Mouse (Mus musculus) neural tube, embryonic 12.5 days (tissue): ENCODE results near the gene Marveld1. TPM values are rescaled to one million over a fixed set of nuclear protein-coding genes. Genes with fewer than 3 reads are reported as not detected.

Experiments
- ATAC-seq: fragments of 200-750 bp; cut with Nextera tagmentation; 2 replicates; pipeline ENCODE4 v1.8.0; 2017; ENCODE audit warnings: low read depth, mild to moderate bottlenecking, moderate TSS enrichment, moderate library complexity; ENCODE audit not compliant: low FRiP score
- H3K27ac ChIP-seq: fragments of 300-500 bp; sonication (generic); 2 replicates; pipeline ENCODE4 v1.5.1; 2016
- H3K27me3 ChIP-seq: fragments of 300-500 bp; sonication (generic); replicated peaks from 2 replicates; pipeline ENCODE4 v1.6.1; 2016; ENCODE audit warnings: mild to moderate bottlenecking
- H3K36me3 ChIP-seq: fragments of 300-500 bp; sonication (generic); 2 replicates; pipeline ENCODE4 v1.6.1; 2016; ENCODE audit warnings: mild to moderate bottlenecking
- H3K4me1 ChIP-seq: fragments of 300-500 bp; sonication (generic); 2 replicates; pipeline ENCODE4 v1.6.1; 2016
- H3K4me2 ChIP-seq: fragments of 300-500 bp; sonication (generic); replicated peaks from 2 replicates; pipeline ENCODE4 v1.6.1; 2016; ENCODE audit warnings: mild to moderate bottlenecking
- H3K4me3 ChIP-seq: fragments of 300-500 bp; sonication (generic); 2 replicates; pipeline ENCODE4 v1.5.1; 2016
- H3K9ac ChIP-seq: fragments of 300-500 bp; sonication (generic); 2 replicates; pipeline ENCODE4 v1.6.1; 2016; ENCODE audit warnings: mild to moderate bottlenecking
- H3K9me3 ChIP-seq: fragments of 300-500 bp; sonication (generic); 2 replicates; pipeline ENCODE4 v1.6.1; 2016; ENCODE audit warnings: mild to moderate bottlenecking
- WGBS: fragments of 180-500 bp; shearing (Covaris S2); methylation state at CpG from one replicate; pipeline ENCODE4 v1.1.7; 2016; 5-methylcytosine and 5-hydroxymethylcytosine counted together
- polyA plus RNA-seq: library from polyadenylated mRNA; unstranded; fragments of >200 nt; fragmentation: Nextera tagmentation; extraction: Ambion mirVana; gene quantifications from 2 replicates; pipeline ENCODE4 v1.2.1, GENCODE M21; 2016

Gene Marveld1
- polyA plus RNA-seq, 1 experiment from 2014 or later = 12.1 TPM

DNA sequence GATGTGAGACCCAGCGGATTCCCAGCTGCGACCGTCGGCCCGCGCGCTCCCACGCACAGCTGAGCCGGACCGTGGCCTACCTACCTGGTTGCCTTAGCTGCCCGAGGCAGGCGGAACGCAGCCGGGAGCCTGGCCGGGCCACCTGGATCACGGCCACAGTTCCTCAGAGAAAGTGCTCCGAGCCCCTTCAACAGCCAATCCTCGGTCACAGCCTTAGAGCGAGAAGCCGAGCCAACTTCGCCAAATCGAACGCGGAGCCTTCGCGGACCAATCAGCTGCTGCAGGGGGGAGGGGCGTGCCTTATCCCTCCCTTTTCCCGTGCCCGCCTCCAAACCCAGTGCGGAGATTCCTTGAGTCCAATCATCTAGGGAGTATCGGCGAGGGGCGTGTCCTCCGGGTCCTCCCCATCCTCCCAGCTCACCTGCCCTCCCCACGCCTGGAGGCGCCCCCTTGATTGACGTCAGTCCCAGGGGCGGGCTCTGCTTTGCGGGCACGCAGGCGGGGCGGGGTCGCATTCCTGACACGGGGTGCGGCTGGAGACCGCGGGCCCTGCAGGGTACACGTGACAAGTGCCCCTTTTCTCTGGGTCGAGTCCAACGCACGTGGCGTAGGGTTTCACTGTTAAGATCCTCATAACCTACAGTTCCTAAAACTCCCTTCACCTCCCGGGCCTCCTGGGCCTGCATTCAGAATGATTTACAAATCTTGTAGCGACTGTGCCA is 18.3 kb upstream of the Marveld1 start, which contains the start of gene Avpi1:
TSS of gene Avpi1 (minus strand) at position 273 of the 722 bp plus-strand sequence.
- ATAC-seq = peak; percentile 95
- WGBS = under 1% methylated on average over 54 of the region's 54 CpGs
- peaks cover 7% of the 10 kb centered on the region; the same call in 1 of the 2 replicates for H3K36me3 ChIP-seq
- no peaks in the 10 kb centered on the region for H3K9me3 ChIP-seq
- H3K4me2 ChIP-seq = peak within 1 kb of the TSS; percentile 93
- H3K4me3 ChIP-seq = peak within 1 kb of the TSS; percentile 49
- H3K27me3 ChIP-seq = 0 out of 2 replicates have a peak, but pooled peaks cover 4% of the 10 kb centered on the region
- peaks cover 21% of the 10 kb centered on the region for H3K4me1 ChIP-seq
- peak within 1 kb of the TSS; percentile 52 for H3K9ac ChIP-seq
- H3K27ac ChIP-seq = no peak within 1 kb of the TSS

DNA sequence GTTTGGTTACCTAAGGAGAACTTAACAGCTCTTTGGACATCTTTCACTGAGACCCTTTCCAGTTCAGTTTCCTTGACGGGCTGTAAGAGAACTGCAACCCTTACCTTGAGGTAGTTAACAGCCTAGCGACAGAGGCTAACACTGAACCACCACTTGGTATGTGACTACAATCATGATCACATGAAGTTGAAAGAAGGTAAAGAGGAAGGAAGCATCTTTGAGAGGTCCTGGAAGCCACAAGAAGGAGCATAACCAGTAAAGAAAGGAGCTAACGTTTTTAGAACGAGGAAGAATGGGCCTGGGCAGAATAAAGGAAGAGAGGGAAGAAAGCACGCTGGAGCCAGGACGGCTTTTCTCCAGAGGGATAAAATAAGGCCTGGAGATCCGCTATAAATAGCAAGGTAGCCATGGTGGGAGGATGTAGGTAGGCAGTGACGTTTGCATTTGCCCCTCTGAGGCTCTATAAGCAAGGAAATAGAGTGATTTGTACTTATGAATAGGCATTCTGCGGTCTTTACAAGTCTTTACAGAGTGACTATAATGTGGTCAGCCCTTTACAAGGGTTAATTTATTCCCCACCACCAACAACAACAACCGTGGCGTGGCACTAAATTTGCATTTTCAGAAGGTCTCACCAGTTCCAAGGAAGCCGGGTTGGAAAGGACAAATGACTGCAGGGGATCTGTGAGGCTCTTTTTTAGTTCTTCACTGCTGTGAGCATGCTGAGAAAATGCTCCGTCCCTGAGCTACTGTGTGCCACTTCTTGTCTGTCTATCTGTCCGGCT is 17.5 kb upstream of the Marveld1 start:
- H3K4me3 ChIP-seq = peak overlapping the region; percentile 49; the same call in 1 of the 2 replicates
- H3K27ac ChIP-seq = no peak overlapping the region
- 12% methylated on average over 14 of the region's 14 CpGs for whole genome bisulfite sequencing
- 0 out of 2 replicates have a peak, but pooled peaks cover 4% of the 10 kb centered on the region for H3K27me3 ChIP-seq
- H3K4me2 ChIP-seq = peak overlapping the region; percentile 93
- H3K4me1 ChIP-seq = peaks cover 21% of the 10 kb centered on the region
- no peaks in the 10 kb centered on the region for H3K9me3 ChIP-seq
- peaks cover 3% of the 10 kb centered on the region; the same call in 1 of the 2 replicates for H3K36me3 ChIP-seq
- peak; percentile 35 for ATAC-seq
- no peak overlapping the region for H3K9ac ChIP-seq

DNA sequence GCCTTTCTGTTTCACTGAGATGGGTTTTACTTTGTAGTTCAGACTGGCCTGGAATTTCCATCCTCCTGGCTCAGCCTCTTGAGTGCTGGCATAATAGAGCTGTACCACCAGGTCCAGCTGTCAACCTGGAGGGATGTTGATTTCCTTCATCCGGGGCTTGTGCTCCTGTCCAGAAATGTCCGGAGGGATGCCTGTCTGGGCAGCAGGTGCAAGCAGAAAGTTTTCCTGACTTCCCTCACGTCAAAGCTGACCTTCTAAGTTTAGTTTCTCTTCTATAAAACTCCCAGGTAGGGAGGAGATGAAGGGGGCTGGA is 16.9 kb upstream of the Marveld1 start:
- H3K4me3 ChIP-seq = no peak overlapping the region
- 55% methylated on average over 3 of the region's 3 CpGs for WGBS
- peak overlapping the region; percentile 93; the same call in 1 of the 2 replicates for H3K4me2 ChIP-seq
- no peaks in the 10 kb centered on the region for H3K36me3 ChIP-seq
- ATAC-seq = no peak
- peaks cover 21% of the 10 kb centered on the region for H3K4me1 ChIP-seq
- H3K9me3 ChIP-seq = no peaks in the 10 kb centered on the region
- 0 out of 2 replicates have a peak, but pooled peaks cover 4% of the 10 kb centered on the region for H3K27me3 ChIP-seq
- no peak overlapping the region for H3K27ac ChIP-seq
- no peak overlapping the region for H3K9ac ChIP-seq

DNA sequence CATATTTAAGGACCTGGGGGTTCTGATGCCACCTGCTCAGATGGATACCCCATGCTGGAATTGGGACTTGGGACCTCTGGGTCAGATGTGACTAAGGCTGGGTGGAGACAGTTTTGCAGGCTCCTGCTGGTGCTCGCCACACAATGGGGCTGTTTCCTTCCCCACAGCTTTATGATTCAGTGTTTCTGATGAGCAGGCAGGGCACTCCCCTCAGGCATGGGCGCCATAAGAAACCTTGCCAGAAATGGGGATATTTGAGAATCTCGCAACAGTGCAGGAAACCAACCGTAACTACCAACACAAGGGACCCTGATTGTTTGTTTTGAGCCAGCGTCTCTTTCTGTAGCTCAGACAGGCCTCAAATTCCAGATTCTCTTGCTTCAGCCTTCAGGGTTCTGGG is 16.1 kb upstream of the Marveld1 start:
- Histone ChIP-seq H3K27me3 (0 out of 2 replicates have a peak, but pooled peaks cover 4% of the 10 kb centered on the region), H3K4me3 (no peak overlapping the region), H3K9ac (no peak overlapping the region), H3K27ac (no peak overlapping the region), H3K4me1 (peaks cover 21% of the 10 kb centered on the region), H3K36me3 (no peaks in the 10 kb centered on the region), H3K4me2 (no peak overlapping the region), H3K9me3 (no peaks in the 10 kb centered on the region)
- ATAC-seq = no peak
- WGBS = 62% methylated on average over 5 of the region's 5 CpGs

DNA sequence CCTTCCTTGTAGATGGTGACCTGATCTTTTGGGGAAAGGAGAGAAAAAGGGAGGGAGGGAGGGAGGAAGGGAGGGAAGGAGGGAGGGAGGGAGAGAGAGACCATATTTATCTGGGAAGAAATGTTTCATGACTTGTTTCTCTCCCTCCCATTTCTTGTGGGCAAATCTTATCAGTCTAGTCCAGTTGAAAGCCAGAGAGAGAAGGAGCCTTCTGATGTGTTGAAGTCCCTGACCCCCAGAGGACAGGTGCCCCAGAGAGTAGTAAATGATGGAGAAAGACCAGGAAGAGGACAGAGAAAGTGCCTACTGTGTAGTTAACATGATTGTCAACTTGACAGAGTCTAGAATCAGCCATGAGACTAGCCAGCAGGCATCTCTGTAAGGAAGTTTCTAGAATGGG is 12.1 kb upstream of the Marveld1 start:
- Histone ChIP-seq H3K9me3 (no peaks in the 10 kb centered on the region), H3K9ac (no peak overlapping the region), H3K27me3 (no peaks in the 10 kb centered on the region), H3K4me3 (no peak overlapping the region), H3K4me1 (peaks cover 3% of the 10 kb centered on the region; the same call in 1 of the 2 replicates), H3K36me3 (no peaks in the 10 kb centered on the region), H3K4me2 (no peak overlapping the region), H3K27ac (no peak overlapping the region)
- ATAC-seq = no peak

DNA sequence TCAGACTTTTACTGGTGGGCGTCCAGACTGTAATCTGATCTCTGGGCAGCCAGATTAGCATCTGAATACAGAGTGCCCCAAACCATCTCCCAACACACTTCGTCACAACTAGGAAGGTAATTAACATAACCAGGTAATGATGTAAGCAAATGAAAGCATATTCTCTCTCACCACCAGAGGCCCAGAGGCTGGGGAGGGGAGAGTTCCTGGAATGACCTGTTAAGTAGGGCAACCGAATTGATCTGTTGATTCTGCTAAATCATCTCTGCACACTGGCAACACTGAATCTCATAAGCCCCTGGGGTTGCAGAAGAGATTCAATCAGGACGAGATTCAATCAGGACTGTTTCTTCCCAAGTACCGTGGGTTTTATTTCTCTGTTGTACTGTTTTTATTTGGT is 11.1 kb upstream of the Marveld1 start:
- ATAC-seq = no peak
- Histone ChIP-seq H3K27me3 (no peaks in the 10 kb centered on the region), H3K4me3 (no peak overlapping the region), H3K9me3 (no peaks in the 10 kb centered on the region), H3K27ac (no peak overlapping the region), H3K36me3 (no peaks in the 10 kb centered on the region), H3K9ac (no peak overlapping the region), H3K4me2 (no peak overlapping the region), H3K4me1 (no peaks in the 10 kb centered on the region)
- 21% methylated on average over 5 of the region's 5 CpGs for WGBS

DNA sequence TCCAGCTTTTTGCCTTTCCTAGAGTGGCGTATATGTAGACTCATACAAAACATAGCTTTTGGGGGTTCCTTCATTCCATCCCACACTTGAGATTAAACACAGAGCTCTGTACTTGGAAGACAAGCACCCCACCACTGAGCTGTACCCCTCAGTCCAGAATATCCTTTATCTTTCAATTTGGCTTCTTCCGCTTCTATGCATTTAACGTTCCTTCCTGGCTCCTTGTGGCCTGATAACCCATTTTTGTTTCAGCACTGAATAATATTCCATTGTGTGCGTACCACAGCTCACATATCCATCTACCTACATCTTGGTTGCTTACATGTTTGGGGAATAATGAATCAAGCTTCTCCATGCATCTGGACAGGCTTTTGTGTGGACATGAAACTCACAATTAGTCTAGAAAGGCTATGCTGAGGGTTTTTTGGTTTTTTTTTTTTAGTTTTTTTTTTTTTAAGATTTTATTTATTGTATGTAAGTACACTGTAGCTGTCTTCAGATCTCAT is 10.0 kb upstream of the Marveld1 start:
- Histone ChIP-seq H3K4me1 (no peaks in the 10 kb centered on the region), H3K4me3 (no peak overlapping the region), H3K27me3 (no peaks in the 10 kb centered on the region), H3K27ac (no peak overlapping the region), H3K9me3 (no peaks in the 10 kb centered on the region), H3K36me3 (no peaks in the 10 kb centered on the region), H3K9ac (no peak overlapping the region), H3K4me2 (no peak overlapping the region)
- 92% methylated on average over 4 of the region's 4 CpGs for WGBS
- ATAC-seq = no peak

DNA sequence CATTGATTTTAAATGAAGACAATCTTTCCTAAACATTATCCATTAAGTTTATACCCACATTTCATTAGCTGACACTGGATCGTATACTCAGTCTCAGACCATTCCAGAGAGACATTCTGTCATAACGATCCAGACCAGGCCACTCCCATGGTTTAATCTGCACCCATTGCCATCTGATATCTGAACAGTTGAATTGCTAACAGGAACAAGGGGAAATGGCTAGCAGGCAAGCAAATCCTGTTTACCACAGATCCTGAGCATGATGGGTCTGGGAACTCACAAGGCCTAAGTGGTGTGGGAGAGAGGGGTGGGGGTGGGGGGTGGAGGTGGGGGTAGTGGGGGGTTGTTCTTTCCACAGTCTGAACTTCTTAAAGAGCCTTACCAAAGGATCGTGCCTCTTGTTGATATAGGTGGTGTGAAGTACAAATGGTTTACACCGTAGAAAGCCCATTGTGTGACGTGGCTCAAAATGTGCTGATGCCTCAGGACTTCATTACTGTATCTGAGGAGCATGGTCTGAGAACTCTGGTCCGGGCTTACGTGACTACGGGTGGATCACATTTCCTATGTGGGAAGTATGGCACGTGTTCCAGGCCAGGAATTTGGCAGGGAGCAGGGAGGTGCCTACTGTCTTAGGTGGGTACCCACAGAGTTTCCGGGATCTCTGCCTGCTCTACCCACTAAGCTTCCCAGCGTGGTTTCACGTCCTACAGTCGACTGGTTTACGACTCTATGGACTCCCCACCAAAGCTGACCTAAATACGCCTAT is 8.5 kb upstream of the Marveld1 start:
- Histone ChIP-seq H3K4me3 (no peak overlapping the region), H3K27me3 (no peaks in the 10 kb centered on the region), H3K4me2 (no peak overlapping the region), H3K9ac (no peak overlapping the region), H3K27ac (no peak overlapping the region), H3K36me3 (no peaks in the 10 kb centered on the region), H3K4me1 (no peaks in the 10 kb centered on the region), H3K9me3 (no peaks in the 10 kb centered on the region)
- WGBS = 91% methylated on average over 15 of the region's 15 CpGs
- ATAC-seq = no peak

DNA sequence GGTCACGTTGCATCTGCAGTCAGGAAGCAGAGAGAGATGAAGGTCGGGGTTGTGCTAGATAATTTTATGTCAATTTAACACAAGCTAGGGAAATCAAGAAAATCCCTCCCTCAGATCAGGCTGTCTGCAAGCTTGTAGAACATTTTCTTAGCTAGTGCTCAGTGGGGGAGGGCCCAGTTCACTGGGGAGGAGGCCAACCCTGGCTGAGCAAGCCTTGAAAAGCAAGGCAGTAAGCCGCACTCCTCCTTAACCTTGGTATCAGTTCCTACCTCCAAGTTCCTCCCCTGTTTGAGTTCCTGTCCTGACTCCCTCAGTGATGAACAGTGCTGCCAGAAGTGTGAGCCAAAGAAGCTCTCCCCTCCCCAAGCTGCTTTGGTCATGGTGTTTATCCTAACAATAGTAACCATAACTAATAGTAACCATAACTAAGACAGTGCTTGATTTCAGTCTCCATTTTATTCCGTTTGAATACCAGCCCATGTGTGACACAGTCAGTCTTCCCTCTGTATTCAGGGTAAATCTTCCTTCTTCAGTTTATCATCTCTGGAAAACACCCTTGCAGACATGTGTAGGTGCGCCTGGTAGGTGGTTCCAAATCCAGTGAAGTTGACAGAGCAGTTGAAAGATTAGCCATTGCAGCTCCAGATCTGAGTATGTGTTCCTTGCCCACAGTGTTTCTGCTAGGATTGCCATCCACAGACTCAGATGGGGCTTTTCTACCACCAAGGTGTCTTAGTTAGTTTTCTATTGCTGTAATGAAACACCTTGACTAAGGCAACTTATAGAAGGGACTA is 7.3 kb upstream of the Marveld1 start:
- H3K36me3 ChIP-seq = no peaks in the 10 kb centered on the region
- H3K4me1 ChIP-seq = no peaks in the 10 kb centered on the region
- no peak overlapping the region for H3K4me3 ChIP-seq
- H3K9ac ChIP-seq = no peak overlapping the region
- H3K9me3 ChIP-seq = no peaks in the 10 kb centered on the region
- H3K27me3 ChIP-seq = no peaks in the 10 kb centered on the region
- ATAC-seq = no peak
- 84% methylated on average over 5 of the region's 5 CpGs for WGBS
- no peak overlapping the region for H3K27ac ChIP-seq
- H3K4me2 ChIP-seq = no peak overlapping the region

DNA sequence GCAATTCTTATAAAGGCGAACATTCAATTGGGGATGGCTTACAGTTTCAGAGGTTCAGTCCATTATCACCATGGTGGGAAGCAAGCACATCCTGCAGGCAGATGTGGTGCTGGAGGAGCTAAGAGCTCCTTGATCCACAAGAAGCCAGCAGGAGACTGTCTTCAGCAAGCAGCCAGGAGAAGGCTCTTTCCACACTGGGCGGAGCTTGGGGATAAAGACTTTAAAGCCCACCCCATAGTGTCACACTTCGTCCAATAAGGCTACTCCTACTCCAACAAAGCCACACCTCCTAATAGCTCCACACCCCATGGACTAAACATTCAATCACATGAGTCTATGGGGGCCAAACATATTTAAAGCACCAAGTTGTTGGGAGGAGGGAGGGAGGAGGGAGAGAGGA is 5.2 kb upstream of the Marveld1 start:
- H3K9ac ChIP-seq = no peak overlapping the region
- H3K27ac ChIP-seq = no peak overlapping the region
- WGBS = 72% methylated on average over 3 of the region's 3 CpGs
- peaks cover 2% of the 10 kb centered on the region; the same call in 1 of the 2 replicates for H3K4me1 ChIP-seq
- ATAC-seq = no peak
- no peak overlapping the region for H3K4me2 ChIP-seq
- H3K9me3 ChIP-seq = no peaks in the 10 kb centered on the region
- no peaks in the 10 kb centered on the region for H3K36me3 ChIP-seq
- no peak overlapping the region for H3K4me3 ChIP-seq
- peaks cover 15% of the 10 kb centered on the region for H3K27me3 ChIP-seq

DNA sequence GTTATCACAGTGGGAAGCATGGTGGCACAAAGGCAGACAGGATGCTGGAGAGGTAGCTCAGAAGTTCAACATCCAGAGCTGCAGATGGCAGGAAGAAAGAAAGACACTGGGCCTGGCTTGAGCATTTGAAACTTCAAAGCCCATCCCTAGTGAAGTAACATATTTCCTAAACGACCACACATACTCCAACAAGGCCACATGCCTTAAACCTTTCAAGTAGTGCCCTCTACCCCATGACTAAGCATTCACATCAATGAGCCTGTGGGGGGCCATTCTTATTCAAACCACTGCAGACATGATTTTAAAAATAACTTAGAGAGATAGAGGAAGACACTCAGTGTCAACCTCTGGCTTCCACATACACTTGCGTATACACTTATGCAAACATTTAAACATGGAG is 4.4 kb upstream of the Marveld1 start:
- no peak overlapping the region for H3K27ac ChIP-seq
- H3K36me3 ChIP-seq = no peaks in the 10 kb centered on the region
- no peak overlapping the region for H3K4me2 ChIP-seq
- ATAC-seq = no peak
- no peaks in the 10 kb centered on the region for H3K9me3 ChIP-seq
- peaks cover 18% of the 10 kb centered on the region for H3K27me3 ChIP-seq
- WGBS = 73% methylated on average over 2 of the region's 2 CpGs
- no peak overlapping the region for H3K9ac ChIP-seq
- H3K4me1 ChIP-seq = peaks cover 6% of the 10 kb centered on the region; the same call in 1 of the 2 replicates
- H3K4me3 ChIP-seq = no peak overlapping the region
